Mouse (Mus musculus): ENCODE measurements around the gene Sugp1. TPM values are rescaled to one million over a fixed set of nuclear protein-coding genes. Genes with fewer than 3 reads are reported as not detected.

The Sugp1 gene
- total RNA-seq, 2 experiments from 2014 or later = 23.0 to 23.8 TPM

DNA sequence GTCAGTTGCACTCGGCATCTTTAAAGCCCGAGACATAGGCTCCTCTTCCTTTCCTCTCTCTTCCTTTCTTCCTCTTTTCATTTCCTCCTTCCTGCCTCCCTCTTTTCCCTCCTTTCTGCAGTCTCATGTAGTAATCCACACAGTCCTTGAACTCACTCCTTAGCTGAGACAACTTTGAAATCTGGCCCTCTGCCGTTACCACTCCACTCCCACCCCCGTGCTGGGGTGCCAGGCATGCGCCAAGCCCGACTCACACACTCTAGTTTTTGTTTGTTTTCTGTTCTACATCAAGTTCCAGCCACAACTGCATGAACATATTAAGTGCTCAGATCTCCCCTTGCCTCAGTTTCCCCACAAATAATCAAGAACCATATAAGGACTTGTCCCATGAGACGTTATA is 62.3 kb downstream of the Sugp1 start:
- DNase-seq (ENCODE audit: low spot score in 2 of 2) = no peak

- DNase-seq (ENCODE audit: low spot score in 2 of 2) = no peak
Observed at GRCm38 (mm10) chr8:70110451-70110850, 67.8 kb downstream of the Sugp1 start.

DNA sequence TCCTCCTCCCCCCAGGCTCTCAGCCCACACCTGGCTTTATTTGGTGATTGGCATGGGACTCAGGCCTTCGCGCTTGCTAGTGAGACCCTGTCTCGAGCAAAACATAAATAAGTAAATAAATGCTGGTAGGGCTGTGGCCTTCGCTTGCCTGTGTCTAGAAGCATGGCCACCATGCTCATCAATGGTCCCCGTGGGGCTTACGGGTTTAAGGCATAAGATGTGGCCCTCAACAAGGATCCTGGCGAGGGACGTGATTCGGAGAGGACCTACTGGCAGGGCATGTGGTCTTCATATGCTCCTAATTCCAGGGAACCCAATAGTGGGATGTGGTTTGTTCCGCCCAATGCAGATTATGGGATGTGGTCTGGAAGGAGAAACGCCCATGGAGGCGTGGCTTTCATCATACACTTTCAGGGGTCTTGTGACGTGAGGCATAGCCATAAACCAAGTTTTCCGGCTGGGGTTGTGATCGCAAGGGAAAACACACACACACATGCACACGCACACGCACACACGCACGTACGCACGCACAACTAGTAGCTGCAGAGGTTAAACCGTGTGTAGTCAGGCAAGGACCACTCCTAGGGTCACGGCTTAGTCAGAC is 68.7 kb downstream of the Sugp1 start:
- DNase-seq (ENCODE audit: low spot score in 2 of 2) = no peak

DNA sequence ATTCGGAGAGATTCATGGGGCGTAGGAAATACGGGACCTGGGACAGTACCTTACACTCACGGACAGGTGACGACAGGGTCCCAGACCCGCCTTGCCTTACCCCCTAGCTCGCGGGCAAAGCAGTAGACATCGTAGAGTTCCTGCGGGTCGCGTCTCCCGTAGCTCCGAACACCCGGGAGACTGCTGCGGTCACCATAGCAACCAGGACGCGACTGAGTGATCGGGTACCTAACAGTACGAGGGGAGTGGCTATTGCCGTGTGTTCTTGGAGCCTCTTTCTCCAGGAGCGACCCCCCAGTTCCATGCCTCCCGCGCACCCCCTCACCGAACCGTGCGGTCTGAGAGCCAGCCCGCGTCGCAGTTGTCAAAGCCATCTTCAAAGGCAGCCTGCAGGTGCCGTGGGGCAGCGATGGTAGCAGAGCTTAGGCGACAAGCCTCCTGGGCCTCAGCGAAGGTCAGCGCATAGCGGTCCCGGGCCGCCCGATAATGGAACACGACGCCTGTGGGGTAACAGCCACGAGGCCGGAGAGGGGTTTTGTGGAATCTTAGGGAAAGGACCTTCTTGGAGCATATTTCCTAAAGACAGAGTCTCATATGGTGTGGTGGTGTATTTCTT is 69.9 kb downstream of the Sugp1 start:
- no peak for DNase-seq (ENCODE audit: low spot score in 2 of 2)

DNA sequence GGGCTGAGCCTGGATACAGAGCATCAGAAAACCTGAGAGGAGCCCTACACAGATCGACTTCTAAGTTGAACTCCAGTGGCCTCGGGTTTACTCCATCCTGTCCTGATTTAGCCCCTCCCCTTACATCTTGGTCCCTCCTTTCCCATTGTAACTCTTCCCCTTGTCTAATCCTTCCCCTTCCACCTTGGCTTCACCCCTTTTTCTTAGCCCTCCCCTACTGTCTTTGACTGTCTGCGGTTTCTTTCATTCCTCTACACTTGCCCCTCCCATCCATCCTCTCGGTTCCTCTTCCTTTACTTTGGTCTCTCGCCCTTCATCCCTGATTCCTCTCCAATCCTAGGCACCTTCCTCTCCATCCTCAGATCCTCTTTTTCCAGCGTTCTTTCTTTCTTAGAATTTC is 71.9 kb downstream of the Sugp1 start:
- no peak for DNase-seq (ENCODE audit: low spot score in 2 of 2)

DNA sequence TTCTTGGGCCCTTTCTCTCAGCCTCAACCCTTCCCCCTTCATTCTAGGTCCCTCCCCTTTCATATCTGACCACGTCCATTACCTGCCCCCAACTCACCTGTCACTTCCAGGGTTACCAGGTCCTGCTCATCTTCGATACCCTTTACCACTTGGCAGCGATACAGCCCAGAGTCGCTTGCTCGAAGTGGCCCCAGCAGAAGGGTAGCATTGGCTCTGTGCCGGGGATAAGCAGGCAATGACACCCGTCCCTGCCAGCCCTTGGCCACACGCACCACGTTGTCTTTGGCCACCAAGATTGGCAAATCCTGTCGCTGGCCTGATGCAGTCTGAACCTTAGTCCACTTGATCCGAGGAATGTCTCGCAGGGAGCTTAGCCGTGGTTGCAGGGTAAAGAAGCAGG is 72.3 kb downstream of the Sugp1 start:
- DNase-seq (ENCODE audit: low spot score in 2 of 2) = no peak

DNA sequence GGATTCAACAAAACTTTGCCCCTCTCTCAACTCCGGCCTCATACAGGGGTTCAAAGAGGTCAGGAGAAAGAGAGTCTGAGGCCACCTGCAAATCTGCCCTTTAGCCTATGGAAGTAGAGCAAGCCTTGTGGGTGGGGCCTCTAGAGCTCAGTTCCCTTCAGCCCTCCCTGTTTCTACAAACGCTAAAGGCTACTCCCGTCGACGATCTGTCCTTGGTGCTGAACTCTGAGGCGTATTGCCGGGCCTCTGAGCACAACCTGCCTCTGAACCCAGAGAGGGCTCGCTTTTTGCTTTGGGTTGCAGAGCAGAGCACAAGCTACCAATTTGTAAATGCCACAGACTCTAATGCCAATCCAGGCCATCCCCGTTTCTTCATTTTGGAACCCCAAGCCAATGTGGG is 75.0 kb downstream of the Sugp1 start:
- peak in 1 of 2 experiments; percentile 32 for DNase-seq (ENCODE audit: low spot score in 2 of 2)

DNA sequence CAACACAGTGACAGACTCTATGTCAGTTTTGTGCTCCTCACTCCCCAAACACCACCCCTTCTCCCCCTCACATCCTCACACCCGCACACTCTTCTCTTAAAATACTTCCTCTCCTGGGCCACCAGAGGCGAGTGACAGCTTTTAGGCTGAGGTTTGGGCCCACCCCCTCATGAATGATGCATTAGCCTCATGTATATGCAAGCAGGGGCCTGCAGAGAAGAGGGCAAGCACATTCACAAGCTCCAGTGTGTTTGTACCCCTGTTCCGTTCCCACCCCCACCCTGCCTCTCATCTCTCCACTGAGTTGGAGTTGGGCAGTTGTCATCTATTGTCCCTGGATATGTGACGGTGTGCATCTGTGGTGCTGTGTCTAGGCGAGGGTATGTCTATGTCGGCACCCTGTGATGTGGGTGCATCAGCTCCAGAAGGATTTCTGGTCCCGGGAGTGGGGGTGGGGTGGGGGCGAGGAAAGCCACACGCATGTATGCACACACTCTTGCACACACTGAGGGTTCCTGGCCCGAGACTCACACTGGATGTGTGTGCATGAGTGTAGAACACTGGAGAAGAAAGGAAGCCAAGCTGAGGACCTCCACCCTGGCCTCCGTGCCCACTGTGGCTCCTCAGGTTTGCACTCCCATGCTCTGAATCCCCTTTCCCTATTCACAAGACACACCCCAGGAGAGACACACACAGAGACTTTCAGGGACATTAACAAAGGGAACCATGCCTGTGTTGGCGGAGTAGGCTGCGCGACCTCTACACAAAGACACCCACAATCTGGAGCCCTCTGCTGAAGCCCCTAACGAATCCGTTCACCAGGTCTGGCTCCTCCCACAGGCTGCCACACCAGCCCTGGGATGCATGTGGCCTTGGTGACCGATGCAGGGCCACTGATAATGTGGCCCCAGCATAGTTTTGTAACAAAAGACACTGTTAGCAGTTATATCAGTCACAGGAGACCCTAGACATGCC is 76.4 kb downstream of the Sugp1 start:
- no peak for DNase-seq (ENCODE audit: low spot score in 2 of 2)

DNA sequence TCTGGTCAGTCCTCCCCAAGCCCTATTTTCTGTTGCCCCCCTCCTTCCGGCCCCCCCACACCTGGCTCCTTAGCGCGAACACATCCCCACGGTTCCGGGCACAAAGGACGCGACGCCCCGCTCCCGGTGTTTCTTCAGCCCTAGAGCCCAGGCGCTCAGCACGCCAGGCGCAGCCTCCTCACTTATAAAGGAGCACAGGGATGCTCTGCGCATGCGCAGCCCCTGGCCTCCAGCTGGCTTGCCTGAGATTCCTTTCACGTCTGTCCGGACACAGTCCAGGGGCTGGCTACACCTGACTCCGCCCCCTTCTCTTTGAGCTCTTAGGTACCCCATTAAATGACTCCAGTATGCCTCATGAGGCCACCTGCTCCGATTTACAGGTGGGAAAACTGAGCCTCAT is 78.1 kb downstream of the Sugp1 start, which contains the start of gene Ncan:
Gene Ncan (minus strand): TSS at position 207 of the 400 bp plus-strand sequence.
- peak in 1 of 2 experiments; percentile 42 for DNase-seq (ENCODE audit: low spot score in 2 of 2)

Small RNAs within 50 kb of the gene (microRNA-seq; reads per million reads assigned to microRNA genes)
- not detected for gene Mir7066

Other genes starting within 250 kb of the Sugp1 start
- gene Gmip, start 234.1 kb upstream of the Sugp1 start, total RNA-seq (2021) = 10 to 100 TPM; 10.3 to 11.6 TPM
- gene Lpar2, start 220.4 kb upstream of the Sugp1 start, total RNA-seq (2021) = under 1 TPM; 0.22 to 0.31 TPM
- gene Pbx4, start 210.3 kb upstream of the Sugp1 start, total RNA-seq (2021) = 1 to 10 TPM; 1.4 to 1.9 TPM
- 10 to 100 TPM in 1 of 2 experiments, 1 to 10 TPM in 1; 6.3 to 12.8 TPM for gene Cilp2, start 155.1 kb upstream of the Sugp1 start, total RNA-seq (2021)
- gene Tssk6, start 140.6 kb upstream of the Sugp1 start, total RNA-seq (2021) = under 1 TPM in 1 of 2 experiments, not detected in 1; 0.60 TPM
- 100 to 1,000 TPM; 188 to 196 TPM for gene Ndufa13, start 140.3 kb upstream of the Sugp1 start, total RNA-seq (2021)
- gene Yjefn3, start 140.1 kb upstream of the Sugp1 start, total RNA-seq (2021) = 10 to 100 TPM; 10.8 to 11.7 TPM
- gene Gatad2a, start 46.4 kb upstream of the Sugp1 start, total RNA-seq (2021) = 10 to 100 TPM; 60.9 to 74.5 TPM
- 10 to 100 TPM; 41.0 to 45.2 TPM for gene Mau2, start 79 bp upstream of the Sugp1 start, total RNA-seq (2021)
- under 1 TPM; 0.54 to 0.67 TPM for gene Tm6sf2, start 30.1 kb downstream of the Sugp1 start, total RNA-seq (2021)
- not detected for gene Hapln4, start 40.6 kb downstream of the Sugp1 start, total RNA-seq (2021)
- under 1 TPM; 0.07 to 0.08 TPM for gene Ncan, start 78.1 kb downstream of the Sugp1 start, total RNA-seq (2021)
- 10 to 100 TPM in 1 of 2 experiments, 1 to 10 TPM in 1; 8.6 to 10.3 TPM for gene Nr2c2ap, start 88.5 kb downstream of the Sugp1 start, total RNA-seq (2021)
- gene Rfxank, start 96.3 kb downstream of the Sugp1 start, total RNA-seq (2021) = 10 to 100 TPM; 12.7 to 16.6 TPM
- gene Borcs8, start 96.7 kb downstream of the Sugp1 start, total RNA-seq (2021) = 10 to 100 TPM; 25.6 to 27.7 TPM
- gene Mef2b, start 96.9 kb downstream of the Sugp1 start, total RNA-seq (2021) = under 1 TPM; 0.26 to 0.56 TPM
- 10 to 100 TPM; 64.5 to 72.5 TPM for gene Tmem161a, start 129.5 kb downstream of the Sugp1 start, total RNA-seq (2021)
- 10 to 100 TPM; 26.2 to 27.9 TPM for gene Slc25a42, start 169.5 kb downstream of the Sugp1 start, total RNA-seq (2021)
- gene Sugp2, start 191.4 kb downstream of the Sugp1 start, total RNA-seq (2021) = 10 to 100 TPM; 49.1 to 52.6 TPM
- gene Armc6, start 191.7 kb downstream of the Sugp1 start, total RNA-seq (2021) = 10 to 100 TPM; 16.1 to 16.4 TPM
- 10 to 100 TPM; 23.2 to 24.3 TPM for gene Homer3, start 240.0 kb downstream of the Sugp1 start, total RNA-seq (2021)

All from gastrocnemius, postnatal 4 days (tissue).